In genomic region chr8:103451381-103452018, GRCm38 (mm10) we compare ENCODE assay signal across 22 mouse cellular contexts.
DNase-seq lines count a peak whose midpoint lies in the region; ATAC-seq and TF ChIP-seq lines count a peak whose summit lies in the region.
"Had no signal": no experiment of that assay in that cellular context is flagged by ENCODE, and none has a peak within 500 bp of the region (broad histone marks: within the 10 kb centered on the region; RNA-seq: fewer than 3 reads in every experiment).

No protein-coding gene starts in this region.

- H3K27ac ChIP-seq in heart, embryonic 12.5 days (ENCODE audit: poor library complexity, severe bottlenecking): no peak overlapping the region
- H3K27ac ChIP-seq in midbrain, embryonic 16.5 days (ENCODE audit: low read length): no peak overlapping the region
- no peak overlapping the region for H3K27ac ChIP-seq in midbrain, postnatal 0 days (ENCODE audit: low read depth, low read length)
- H3K27ac ChIP-seq in embryonic facial prominence, embryonic 15.5 days (replicated peaks): peak overlapping the region; percentile 48; the same call in 1 of the 2 replicates
- H3K27ac ChIP-seq: forebrain, embryonic 13.5 days; heart, embryonic 10.5 days; hindbrain, embryonic 15.5 days; intestine, embryonic 15.5 days; left cerebral cortex, adult 2 months; liver, embryonic 13.5 days; midbrain, embryonic 13.5 days had no signal

- no peak overlapping the region for H3K4me2 ChIP-seq in heart, embryonic 12.5 days
- H3K4me2 ChIP-seq in midbrain, embryonic 16.5 days (ENCODE audit: low read length): no peak overlapping the region
- no peak overlapping the region for H3K4me2 ChIP-seq in midbrain, postnatal 0 days (ENCODE audit: low read depth, low read length, poor library complexity, severe bottlenecking)
- H3K4me2 ChIP-seq in embryonic facial prominence, embryonic 15.5 days (replicated peaks): no peak overlapping the region
- H3K4me2 ChIP-seq: forebrain, embryonic 13.5 days; hindbrain, embryonic 15.5 days; intestine, embryonic 15.5 days; liver, embryonic 13.5 days; midbrain, embryonic 13.5 days had no signal

- H3K9me3 ChIP-seq in heart, embryonic 12.5 days (replicated peaks): no peaks in the 10 kb centered on the region
- H3K9me3 ChIP-seq in midbrain, embryonic 16.5 days (replicated peaks; ENCODE audit: control insufficient read depth, low read length, poor library complexity, severe bottlenecking): no peaks in the 10 kb centered on the region
- no peaks in the 10 kb centered on the region for H3K9me3 ChIP-seq in midbrain, postnatal 0 days (ENCODE audit: low read length)
- H3K9me3 ChIP-seq in embryonic facial prominence, embryonic 15.5 days (replicated peaks): no peaks in the 10 kb centered on the region
- H3K9me3 ChIP-seq: forebrain, embryonic 13.5 days; heart, embryonic 10.5 days; hindbrain, embryonic 15.5 days; intestine, embryonic 15.5 days; liver, embryonic 13.5 days; midbrain, embryonic 13.5 days had no signal

- H3K36me3 ChIP-seq in heart, embryonic 12.5 days: no peaks in the 10 kb centered on the region
- no peaks in the 10 kb centered on the region for H3K36me3 ChIP-seq in midbrain, embryonic 16.5 days (ENCODE audit: control insufficient read depth, insufficient read depth, low read length)
- no peaks in the 10 kb centered on the region for H3K36me3 ChIP-seq in midbrain, postnatal 0 days (ENCODE audit: insufficient read depth, low read length)
- no peaks in the 10 kb centered on the region for H3K36me3 ChIP-seq in embryonic facial prominence, embryonic 15.5 days
- H3K36me3 ChIP-seq: heart, embryonic 10.5 days; hindbrain, embryonic 15.5 days; intestine, embryonic 15.5 days; liver, embryonic 13.5 days; midbrain, embryonic 13.5 days had no signal

- ATAC-seq in heart, embryonic 12.5 days (ENCODE audit: insufficient number of reproducible peaks, low FRiP score): no peak
- 0 out of 2 replicates have a peak, but pooled peaks have one; percentile 62 for ATAC-seq in midbrain, embryonic 16.5 days
- ATAC-seq in midbrain, postnatal 0 days (ENCODE audit: low FRiP score): no peak
- no peak for ATAC-seq in embryonic facial prominence, embryonic 15.5 days (ENCODE audit: insufficient number of reproducible peaks, low FRiP score, low TSS enrichment, low read depth)
- ATAC-seq: forebrain, embryonic 13.5 days; intestine, embryonic 15.5 days; midbrain, embryonic 13.5 days had no signal

- H3K27me3 ChIP-seq in heart, embryonic 12.5 days (replicated peaks): no peaks in the 10 kb centered on the region
- peaks cover 2% of the 10 kb centered on the region; the same call in 1 of the 2 replicates for H3K27me3 ChIP-seq in midbrain, embryonic 16.5 days (ENCODE audit: control insufficient read depth, insufficient read depth, low read depth, low read length)
- 0 out of 2 replicates have a peak, but pooled peaks cover under 1% of the 10 kb centered on the region for H3K27me3 ChIP-seq in midbrain, postnatal 0 days (ENCODE audit: insufficient read depth, low read length)
- no peaks in the 10 kb centered on the region for H3K27me3 ChIP-seq in embryonic facial prominence, embryonic 15.5 days
- H3K27me3 ChIP-seq: hindbrain, embryonic 15.5 days; intestine, embryonic 15.5 days; liver, embryonic 13.5 days; megakaryocyte, embryonic 14.5 days had no signal

- no peak overlapping the region for H3K4me3 ChIP-seq in heart, embryonic 12.5 days
- no peak overlapping the region for H3K4me3 ChIP-seq in midbrain, embryonic 16.5 days (ENCODE audit: low read depth, low read length)
- no peak overlapping the region for H3K4me3 ChIP-seq in midbrain, postnatal 0 days (ENCODE audit: low read depth, low read length)
- no peak overlapping the region for H3K4me3 ChIP-seq in embryonic facial prominence, embryonic 15.5 days (replicated peaks)
- H3K4me3 ChIP-seq: forebrain, embryonic 13.5 days; heart, embryonic 10.5 days; hindbrain, embryonic 15.5 days; intestine, embryonic 15.5 days; left cerebral cortex, adult 2 months; liver, embryonic 13.5 days; megakaryocyte, embryonic 14.5 days; midbrain, embryonic 13.5 days had no signal

- WGBS in heart, embryonic 12.5 days: 66% methylated on average over 5 of the region's 5 CpGs
- WGBS in midbrain, embryonic 16.5 days: 22% methylated on average over 5 of the region's 5 CpGs
- WGBS in midbrain, postnatal 0 days: 31% methylated on average over 5 of the region's 5 CpGs
- WGBS in embryonic facial prominence, embryonic 15.5 days: 52% methylated on average over 5 of the region's 5 CpGs

- no peaks in the 10 kb centered on the region for H3K4me1 ChIP-seq in heart, embryonic 12.5 days (replicated peaks)
- H3K4me1 ChIP-seq in midbrain, embryonic 16.5 days (ENCODE audit: control insufficient read depth, insufficient read depth, low read length): 0 out of 2 replicates have a peak, but pooled peaks cover 2% of the 10 kb centered on the region
- no peaks in the 10 kb centered on the region for H3K4me1 ChIP-seq in midbrain, postnatal 0 days (ENCODE audit: insufficient read depth, low read length)
- H3K4me1 ChIP-seq in embryonic facial prominence, embryonic 15.5 days: peaks cover 16% of the 10 kb centered on the region; the same call in 1 of the 2 replicates
- H3K4me1 ChIP-seq: heart, embryonic 10.5 days; hindbrain, embryonic 15.5 days; intestine, embryonic 15.5 days; liver, embryonic 13.5 days; megakaryocyte, embryonic 14.5 days had no signal

- no peak overlapping the region for H3K9ac ChIP-seq in heart, embryonic 12.5 days
- no peak overlapping the region for H3K9ac ChIP-seq in midbrain, embryonic 16.5 days (ENCODE audit: low read depth, low read length)
- no peak overlapping the region for H3K9ac ChIP-seq in midbrain, postnatal 0 days (replicated peaks; ENCODE audit: low read length, poor library complexity, severe bottlenecking)
- no peak overlapping the region for H3K9ac ChIP-seq in embryonic facial prominence, embryonic 15.5 days
- H3K9ac ChIP-seq: forebrain, embryonic 13.5 days; hindbrain, embryonic 15.5 days; intestine, embryonic 15.5 days; liver, embryonic 13.5 days; midbrain, embryonic 13.5 days had no signal

- no peak for TF ChIP-seq CTCF in midbrain, postnatal 0 days (IDR thresholded peaks at IDR 0.05)

- peak; percentile 33 for DNase-seq in heart, adult 11 months
- DNase-seq in midbrain, postnatal 0 days (ENCODE audit: low spot score): no peak
- no peak for DNase-seq in retina, embryonic 14.5 days (ENCODE audit: low spot score)
- no peak for DNase-seq in urinary bladder, adult 18-20 months (ENCODE audit: low spot score in 2 of 2)
- DNase-seq: adrenal gland, adult 2 months; cerebellum, adult 2 months; cerebellum, postnatal 36 days; embryo, embryonic 11 days; kidney, adult 9 months; left cerebral cortex, postnatal 4 days; liver, embryonic 13.5 days; lung, adult 2 months had no signal
